In genomic region chr1:136038746-136039538, GRCm38 (mm10) we compare ENCODE assay signal across 37 mouse cellular contexts. TPM values are rescaled to one million over a fixed set of nuclear protein-coding genes. Genes with fewer than 3 reads are reported as not detected.
A peak's percentile ranks its signal among the peaks of the same experiment; 100 is the strongest.
DNase-seq lines count a peak whose midpoint lies in the region; ATAC-seq and TF ChIP-seq lines count a peak whose summit lies in the region.
"Had no signal": no experiment of that assay in that cellular context is flagged by ENCODE, and none has a peak within 500 bp of the region (broad histone marks: within the 10 kb centered on the region; RNA-seq: fewer than 3 reads in every experiment).

No protein-coding gene starts in this region.

- peaks cover 7% of the 10 kb centered on the region; the same call in 1 of the 2 replicates for H3K4me1 ChIP-seq in lung, embryonic 14.5 days (ENCODE audit: insufficient read depth)
- H3K4me1 ChIP-seq: liver, embryonic 12.5 days had no signal

- no peak overlapping the region for H3K9ac ChIP-seq in lung, embryonic 14.5 days
- H3K9ac ChIP-seq: embryonic facial prominence, embryonic 15.5 days; forebrain, embryonic 12.5 days; forebrain, postnatal 0 days; heart, embryonic 15.5 days; hindbrain, embryonic 12.5 days; liver, embryonic 12.5 days; liver, postnatal 0 days had no signal

- H3K4me3 ChIP-seq in lung, embryonic 14.5 days (ENCODE audit: low read depth, low read length) = no peak overlapping the region
- H3K4me3 ChIP-seq: embryonic facial prominence, embryonic 10.5 days; embryonic facial prominence, embryonic 15.5 days; forebrain, embryonic 12.5 days; heart, embryonic 10.5 days; heart, embryonic 15.5 days; hindbrain, embryonic 12.5 days; liver, embryonic 12.5 days had no signal

- ATAC-seq in lung, embryonic 14.5 days (ENCODE audit: insufficient read depth) = no peak
- ATAC-seq: activated CD4-positive, CD25-positive, alpha-beta regulatory T cell, adult 4 months; forebrain, postnatal 0 days; intestine, embryonic 16.5 days; liver, embryonic 12.5 days; liver, postnatal 0 days; lung, postnatal 0 days had no signal

- 71% methylated on average over 5 of the region's 5 CpGs for WGBS in lung, embryonic 14.5 days

- peaks cover 18% of the 10 kb centered on the region for H3K36me3 ChIP-seq in lung, embryonic 14.5 days (ENCODE audit: insufficient read depth)

- no peak overlapping the region for H3K27ac ChIP-seq in lung, embryonic 14.5 days (ENCODE audit: low read depth)
- H3K27ac ChIP-seq: embryonic facial prominence, embryonic 10.5 days; embryonic facial prominence, embryonic 15.5 days; forebrain, embryonic 12.5 days; heart, embryonic 10.5 days; heart, embryonic 15.5 days; hindbrain, embryonic 12.5 days; kidney, postnatal 0 days; liver, embryonic 12.5 days; macrophage had no signal

- H3K27me3 ChIP-seq in lung, embryonic 14.5 days (ENCODE audit: insufficient read depth, low read length) = 0 out of 2 replicates have a peak, but pooled peaks cover 3% of the 10 kb centered on the region
- H3K27me3 ChIP-seq: embryonic facial prominence, embryonic 15.5 days had no signal

- H3K9me3 ChIP-seq in lung, embryonic 14.5 days (ENCODE audit: low read depth, low read length) = no peaks in the 10 kb centered on the region
- H3K9me3 ChIP-seq: embryonic facial prominence, embryonic 10.5 days; embryonic facial prominence, embryonic 15.5 days; forebrain, embryonic 12.5 days; heart, embryonic 10.5 days; heart, embryonic 15.5 days; hindbrain, embryonic 12.5 days; liver, embryonic 12.5 days had no signal

- no peak for TF ChIP-seq CTCF in lung, embryonic 14.5 days (IDR thresholded peaks at IDR 0.05; ENCODE audit: low read depth)

- no peak overlapping the region for H3K4me2 ChIP-seq in lung, embryonic 14.5 days
- H3K4me2 ChIP-seq: embryonic facial prominence, embryonic 15.5 days; forebrain, embryonic 12.5 days; heart, embryonic 15.5 days; hindbrain, embryonic 12.5 days; liver, embryonic 12.5 days had no signal

- peak; percentile 40 for DNase-seq in layer of hippocampus, adult 11-12 months (ENCODE audit: low spot score)
- no peak for DNase-seq in layer of hippocampus, postnatal 14 days (ENCODE audit: low spot score in 2 of 2)
- DNase-seq in lung, embryonic 14.5 days = peak; percentile 11
- DNase-seq in lung, postnatal 25 days (ENCODE audit: low spot score) = no peak
- peak; percentile 16 for DNase-seq in Muller cell, postnatal 12 days (ENCODE audit: inconsistent ontology term)
- DNase-seq in brain, adult 2 months (ENCODE audit: low read depth, low spot score) = peak; percentile 74
- DNase-seq in urinary bladder, adult 18-20 months (ENCODE audit: low spot score in 2 of 2) = no peak
- DNase-seq: adrenal gland, adult 2 months; B cell, adult 2 months; cerebellum, adult 11 months; cerebellum, adult 9-11 months; forebrain, postnatal 0 days; gastrocnemius, postnatal 14 days; kidney, adult 8-10 months; kidney, postnatal 4 days; liver, postnatal 0 days; midbrain, embryonic 14.5 days; spleen, adult 18-20 months; thymus, adult 18-20 months; thymus, postnatal 36 days had no signal

RNA-seq across cellular contexts. Expression of gene Ascl5, which starts 11.7 kb away (rescaled TPM):
- not detected for total RNA-seq in layer of hippocampus, postnatal 14 days (2021)
- polyA plus RNA-seq in lung, embryonic 14.5 days (2014; fragmentation: Nextera tagmentation; extraction: Ambion mirVana) = not detected in 2 replicates
- total RNA-seq: adrenal gland, adult 2 months; forebrain, postnatal 0 days; gastrocnemius, postnatal 14 days; granulocyte monocyte progenitor cell, adult 5-6 weeks; heart, postnatal 25 days; megakaryocyte-erythroid progenitor cell, adult 5-6 weeks; neutrophil, adult 5-6 weeks had no signal
- polyA plus RNA-seq: activated CD4-positive, CD25-positive, alpha-beta regulatory T cell, adult 4 months; adrenal gland, adult 2 months; forebrain, embryonic 12.5 days; heart, embryonic 10.5 days; heart, embryonic 15.5 days; hindbrain, embryonic 12.5 days; intestine, embryonic 16.5 days; kidney, postnatal 0 days; liver, embryonic 12.5 days; liver, postnatal 0 days; lung, postnatal 0 days; macrophage; midbrain, embryonic 14.5 days; neural tube, embryonic 11.5 days had no signal

RNA-seq across cellular contexts. Expression of gene Cacna1s, which starts 13.6 kb away (rescaled TPM):
- total RNA-seq in layer of hippocampus, postnatal 14 days (2021) = 1 to 10 TPM in 1 of 2 experiments, under 1 TPM in 1; 0.97 to 2.1 TPM
- polyA plus RNA-seq in lung, embryonic 14.5 days (2014; fragmentation: Nextera tagmentation; extraction: Ambion mirVana) = not detected in 2 replicates
- total RNA-seq: granulocyte monocyte progenitor cell, adult 5-6 weeks; megakaryocyte-erythroid progenitor cell, adult 5-6 weeks; neutrophil, adult 5-6 weeks had no signal
- polyA plus RNA-seq: intestine, embryonic 16.5 days; liver, postnatal 0 days; macrophage; midbrain, embryonic 14.5 days had no signal

RNA-seq across cellular contexts. Expression of gene Tmem9, which starts 31.0 kb away (rescaled TPM):
- total RNA-seq in layer of hippocampus, postnatal 14 days (2021) = 10 to 100 TPM; 81.2 to 81.7 TPM
- polyA plus RNA-seq in lung, embryonic 14.5 days (2014; fragmentation: Nextera tagmentation; extraction: Ambion mirVana) = 72.7 and 76.3 TPM in 2 replicates

RNA-seq across cellular contexts. Expression of gene Igfn1, which starts 32.8 kb away (rescaled TPM):
- under 1 TPM; 0.19 to 0.62 TPM for total RNA-seq in layer of hippocampus, postnatal 14 days (2021)
- polyA plus RNA-seq in lung, embryonic 14.5 days (2014; fragmentation: Nextera tagmentation; extraction: Ambion mirVana) = not detected in 2 replicates
- total RNA-seq: forebrain, postnatal 0 days; granulocyte monocyte progenitor cell, adult 5-6 weeks; megakaryocyte-erythroid progenitor cell, adult 5-6 weeks had no signal
- polyA plus RNA-seq: activated CD4-positive, CD25-positive, alpha-beta regulatory T cell, adult 4 months; forebrain, embryonic 12.5 days; forebrain, postnatal 0 days; heart, embryonic 10.5 days; heart, embryonic 15.5 days; hindbrain, embryonic 12.5 days; liver, embryonic 12.5 days; liver, postnatal 0 days; lung, postnatal 0 days; macrophage; midbrain, embryonic 14.5 days; neural tube, embryonic 11.5 days had no signal

Comparison
In these comparisons a context has a peak if more than half of its experiments do, and no peak if none do; other contexts are left out.
1. DNase-seq: peak in layer of hippocampus, adult 11-12 months (single experiment), lung, embryonic 14.5 days (single experiment), Muller cell, postnatal 12 days (single experiment) and brain, adult 2 months (single experiment); none in layer of hippocampus, postnatal 14 days (0 of 2), lung, postnatal 25 days (single experiment) and urinary bladder, adult 18-20 months (0 of 2).